Mouse (Mus musculus): ENCODE measurements around the gene Mmgt2. TPM values are rescaled to one million over a fixed set of nuclear protein-coding genes. Genes with fewer than 3 reads are reported as not detected.

Gene Mmgt2
- polyA plus RNA-seq (2012; ENCODE audit: low replicate concordance) = 15.9 and 16.1 TPM in 2 replicates

GRCm38 (mm10) chr11:62648591-62649391 lies at the start of gene Mmgt2:
TSS of gene Mmgt2 (plus strand) at chr11:62648664.

GRCm38 (mm10) chr11:62647661-62648590 lies 538 bp upstream of the Mmgt2 start, which contains the start of gene Lrrc75a:
TSS of gene Lrrc75a (minus strand) at chr11:62648523.

Other genes starting within 250 kb of the Mmgt2 start
- gene Pigl, start 190.2 kb upstream of the Mmgt2 start, polyA plus RNA-seq (2012; ENCODE audit: low replicate concordance) = 3.6 and 3.7 TPM in 2 replicates
- gene Ncor1, start 190.1 kb upstream of the Mmgt2 start, polyA plus RNA-seq (2012; ENCODE audit: low replicate concordance) = 87.9 and 123 TPM in 2 replicates
- gene Cenpv, start 109.4 kb upstream of the Mmgt2 start, polyA plus RNA-seq (2012; ENCODE audit: low replicate concordance) = 58.3 and 104 TPM in 2 replicates
- 219 and 717 TPM in 2 replicates for gene Ubb, start 97.5 kb upstream of the Mmgt2 start, polyA plus RNA-seq (2012; ENCODE audit: low replicate concordance)
- gene Trpv2, start 74.2 kb upstream of the Mmgt2 start, polyA plus RNA-seq (2012; ENCODE audit: low replicate concordance) = 6.1 and 22.7 TPM in 2 replicates
- gene Lrrc75a, start 141 bp upstream of the Mmgt2 start, polyA plus RNA-seq (2012; ENCODE audit: low replicate concordance) = 2.3 and 3.3 TPM in 2 replicates
- gene Zfp287, start 83.2 kb downstream of the Mmgt2 start, polyA plus RNA-seq (2012; ENCODE audit: low replicate concordance) = 0.39 and 0.41 TPM in 2 replicates
- not detected in 2 replicates for gene Gm10428, start 104.4 kb downstream of the Mmgt2 start, polyA plus RNA-seq (2012; ENCODE audit: low replicate concordance)
- not detected in 2 replicates for gene Zfp286, start 140.8 kb downstream of the Mmgt2 start, polyA plus RNA-seq (2012; ENCODE audit: low replicate concordance)
- 0.92 and 1.1 TPM in 2 replicates for gene Trim16, start 171.6 kb downstream of the Mmgt2 start, polyA plus RNA-seq (2012; ENCODE audit: low replicate concordance)
- not detected in 2 replicates for gene Fbxw10, start 198.4 kb downstream of the Mmgt2 start, polyA plus RNA-seq (2012; ENCODE audit: low replicate concordance)
- 1.5 and 1.8 TPM in 2 replicates for gene Tvp23b, start 230.8 kb downstream of the Mmgt2 start, polyA plus RNA-seq (2012; ENCODE audit: low replicate concordance)

Measured in leukemia stem cell, adult 10-12 weeks (primary cell).